Mouse (Mus musculus) brain, embryonic 14.5 days (tissue): ENCODE measurements around the gene Lrba. TPM values are rescaled to one million over a fixed set of nuclear protein-coding genes. Genes with fewer than 3 reads are reported as not detected.

Source experiments
- DNase-seq: peaks from one replicate; pipeline ENCODE4 v3.0.0-alpha.2; 2011; ENCODE audit warnings: low read depth
- CTCF ChIP-seq: fragments of 200-500 bp; IDR thresholded peaks from 2 replicates; pipeline ENCODE4 v1.5.1; 2012; ENCODE audit warnings: inconsistent platforms, mild to moderate bottlenecking, moderate library complexity, borderline replicate concordance; ENCODE audit not compliant: insufficient read depth, insufficient read length; ENCODE audit errors: extremely low read depth
- POLR2A ChIP-seq: fragments of 200-500 bp; IDR thresholded peaks from 2 replicates; pipeline ENCODE4 v1.6.1; 2012; ENCODE audit warnings: mild to moderate bottlenecking, inconsistent platforms, borderline replicate concordance; ENCODE audit not compliant: poor library complexity, insufficient read depth, insufficient read length, severe bottlenecking; ENCODE audit errors: extremely low read depth
- polyA plus RNA-seq: library from polyadenylated mRNA; depleted of rRNA; stranded (reverse); fragments of >200 nt; gene quantifications from 2 replicates; pipeline ENCODE4 v1.2.3, GENCODE M21; 2012

Gene Lrba
- polyA plus RNA-seq, 1 experiment, result 16.8 TPM

- TF ChIP-seq CTCF, result no peak
- TF ChIP-seq POLR2A, result no peak
- DNase-seq, result no peak
Observed at GRCm38 (mm10) chr3:86787423-86788123, 563.1 kb downstream of the Lrba start.

GRCm38 (mm10) chr3:86788711-86789110, 564.2 kb downstream of the Lrba start:
- TF ChIP-seq POLR2A (no peak), CTCF (peak; percentile 73; the same call in 1 of the 2 replicates)
- peak; percentile 93 for DNase-seq

- DNase-seq, result no peak
Observed at GRCm38 (mm10) chr3:86789752-86790151, 565.3 kb downstream of the Lrba start.

GRCm38 (mm10) chr3:86793264-86793663, 568.8 kb downstream of the Lrba start:
- TF ChIP-seq POLR2A (no peak), CTCF (no peak)
- DNase-seq, result no peak

More at GRCm38 (mm10) chr3:86789752-86790151, 565.3 kb downstream of the Lrba start:
- TF ChIP-seq POLR2A (no peak), CTCF (no peak)

- TF ChIP-seq POLR2A, result no peak
- TF ChIP-seq CTCF, result no peak
- no peak for DNase-seq
Observed at GRCm38 (mm10) chr3:86793720-86794191, 569.3 kb downstream of the Lrba start.

- no peak for DNase-seq
- TF ChIP-seq POLR2A (no peak), CTCF (peak; percentile 61; the same call in 1 of the 2 replicates)
Observed at GRCm38 (mm10) chr3:86796716-86797115, 572.2 kb downstream of the Lrba start.

- no peak for TF ChIP-seq CTCF
- TF ChIP-seq POLR2A, result no peak
- DNase-seq, result no peak
Observed at GRCm38 (mm10) chr3:86797871-86798460, 573.5 kb downstream of the Lrba start.

- no peak for DNase-seq
Observed at GRCm38 (mm10) chr3:86799041-86799440, 574.6 kb downstream of the Lrba start.

GRCm38 (mm10) chr3:86800841-86801240, 576.4 kb downstream of the Lrba start:
- TF ChIP-seq POLR2A (no peak), CTCF (no peak)
- no peak for DNase-seq

More at GRCm38 (mm10) chr3:86799041-86799440, 574.6 kb downstream of the Lrba start:
- no peak for TF ChIP-seq CTCF
- TF ChIP-seq POLR2A, result no peak

GRCm38 (mm10) chr3:86802825-86803224, 578.3 kb downstream of the Lrba start:
- TF ChIP-seq CTCF (no peak), POLR2A (no peak)
- DNase-seq, result no peak

- TF ChIP-seq POLR2A (no peak), CTCF (no peak)
- DNase-seq, result no peak
Observed at GRCm38 (mm10) chr3:86804265-86804664, 579.8 kb downstream of the Lrba start.

GRCm38 (mm10) chr3:86806834-86807233, 582.4 kb downstream of the Lrba start:
- DNase-seq, result no peak
- TF ChIP-seq POLR2A (no peak), CTCF (no peak)

- peak; percentile 70 for DNase-seq
- no peak for TF ChIP-seq POLR2A
- TF ChIP-seq CTCF, result peak; percentile 62
Observed at GRCm38 (mm10) chr3:86807750-86808467, 583.4 kb downstream of the Lrba start.
